Mouse (Mus musculus) lung, postnatal 4 days (tissue): ENCODE measurements around the gene Kcnip1.

Source experiments
- DNase-seq, 2 experiments: peaks; one replicate each; pipeline ENCODE4 v3.0.0; 2021

Gene Kcnip1

DNA sequence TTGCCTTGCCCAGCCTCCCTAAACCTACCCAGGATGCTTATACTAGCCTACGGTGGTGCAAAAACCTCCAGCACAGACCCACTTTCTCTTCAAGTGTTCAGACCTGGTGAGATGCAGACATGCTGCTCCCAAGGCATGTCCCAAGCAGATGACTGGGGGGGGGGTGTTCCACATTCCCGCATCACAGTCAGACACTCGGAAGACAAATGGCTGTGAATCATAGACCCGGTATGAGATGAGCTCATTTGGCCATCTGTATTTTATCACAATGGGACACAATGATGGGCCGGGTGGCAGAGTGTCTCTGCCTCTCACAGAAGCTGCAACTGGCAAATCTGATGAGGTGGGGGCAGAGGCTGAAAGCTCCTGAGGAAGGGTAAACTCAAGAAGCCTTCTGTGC is 244.2 kb downstream of the Kcnip1 start:
- DNase-seq = no peak

DNA sequence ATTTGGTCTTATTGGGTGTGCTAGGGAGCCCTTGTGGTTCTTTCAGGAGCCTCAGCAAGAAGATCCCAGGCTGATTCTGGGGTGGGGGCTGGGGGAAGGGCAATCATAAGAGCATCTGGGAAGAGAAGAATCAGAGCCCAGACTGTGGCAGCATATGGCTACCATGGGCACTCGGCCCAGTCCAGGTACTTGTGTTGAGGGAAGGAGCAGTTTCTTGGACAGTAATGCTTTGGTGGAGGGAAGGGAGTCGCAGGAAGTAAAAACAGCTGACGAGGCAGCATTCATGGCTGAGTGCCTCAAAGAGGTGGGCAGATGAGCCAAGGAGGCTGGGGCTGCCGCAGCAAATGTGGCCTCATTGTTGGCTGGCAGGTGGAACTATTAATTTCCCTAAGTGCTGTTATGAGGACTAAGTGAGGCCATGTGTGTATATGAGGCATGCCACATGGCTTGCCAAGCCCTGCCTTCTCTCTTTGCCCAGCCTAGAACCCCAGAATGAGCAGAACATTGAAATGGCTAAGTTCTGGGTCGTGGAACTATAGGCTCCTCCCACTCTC is 245.5 kb downstream of the Kcnip1 start:
- DNase-seq = no peak

DNA sequence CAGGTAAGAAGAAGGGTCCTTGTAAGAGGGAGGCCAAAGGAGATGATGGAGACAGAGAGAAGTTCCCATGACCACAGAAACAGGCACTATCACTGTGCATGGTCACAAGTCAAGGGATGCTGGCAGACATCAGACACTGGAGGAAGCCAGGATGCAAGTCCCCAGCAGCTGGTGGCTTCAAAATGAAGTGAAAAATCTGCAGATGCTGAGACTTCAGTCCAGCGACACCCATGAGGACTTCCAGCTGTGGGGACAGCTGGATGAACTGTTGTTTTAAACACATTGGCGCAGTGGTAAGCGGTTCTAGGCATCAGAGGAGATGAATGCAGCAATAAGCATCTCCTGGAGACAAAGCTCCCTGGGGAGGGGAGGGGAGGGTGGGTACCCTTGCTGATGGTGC is 246.6 kb downstream of the Kcnip1 start:
- DNase-seq = peak; percentile 23 to 73

DNA sequence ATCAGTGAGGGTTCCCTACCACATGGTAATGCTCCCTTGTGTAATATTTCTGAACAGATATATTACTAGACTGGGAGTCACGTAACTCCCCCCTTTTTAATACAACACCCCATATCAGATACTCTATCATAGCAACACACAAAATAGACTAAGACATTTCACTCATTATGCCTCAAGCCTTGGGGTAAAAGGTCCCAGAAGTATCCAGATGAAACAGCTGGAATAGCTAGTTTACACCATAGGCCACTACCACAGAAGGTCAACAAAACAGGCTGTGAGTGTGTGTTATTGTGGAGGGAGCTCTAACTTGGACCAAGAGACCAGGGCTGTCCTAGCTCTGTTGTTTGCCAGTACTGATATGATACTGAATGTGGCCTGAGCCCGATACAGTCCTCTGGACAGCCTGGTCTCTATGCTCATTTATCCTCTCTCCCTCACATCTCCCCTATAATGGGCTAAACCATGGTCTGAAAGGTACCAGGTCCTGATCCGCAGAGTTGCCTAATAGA is 247.1 kb downstream of the Kcnip1 start:
- DNase-seq = no peak

DNA sequence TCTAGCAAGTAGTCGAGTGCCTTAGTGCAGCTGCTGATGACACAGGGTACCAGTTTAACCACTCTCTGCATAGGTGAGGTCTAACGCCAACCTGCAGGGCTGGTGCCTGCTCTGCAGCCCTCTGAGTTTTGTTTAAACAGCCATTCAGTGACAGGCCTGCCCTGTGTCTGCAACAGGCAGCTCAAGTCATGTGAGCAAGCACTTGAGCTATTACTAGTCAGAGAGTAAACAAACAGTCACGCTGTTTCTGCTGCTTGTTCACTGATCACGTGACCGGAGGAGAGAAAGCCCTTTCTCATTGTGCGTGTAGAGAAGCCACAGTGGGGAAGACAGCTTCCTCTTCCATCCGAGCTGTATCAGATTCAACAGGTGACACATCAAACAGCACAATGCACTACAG is 248.5 kb downstream of the Kcnip1 start:
- peak; percentile 45 to 78 for DNase-seq

DNA sequence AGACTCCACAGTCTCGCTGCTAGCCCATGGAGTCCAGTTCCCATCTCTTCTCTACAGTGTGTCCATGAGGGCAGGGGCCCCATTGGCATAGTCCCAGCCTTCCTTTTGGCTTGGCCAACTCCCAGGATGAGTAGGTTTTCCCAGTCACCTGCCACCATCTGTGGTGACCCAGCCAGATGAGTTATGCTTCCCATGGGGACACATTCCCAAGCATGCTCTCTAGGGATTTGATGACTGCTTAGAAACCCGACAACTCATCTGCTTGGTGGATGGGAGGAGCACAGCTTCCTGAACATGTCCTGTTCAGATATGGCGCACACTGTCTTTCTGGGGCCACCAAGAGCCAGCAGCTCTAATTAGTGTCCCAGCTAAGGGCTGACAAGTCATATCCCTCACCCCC is 252.8 kb downstream of the Kcnip1 start:
- no peak for DNase-seq

DNA sequence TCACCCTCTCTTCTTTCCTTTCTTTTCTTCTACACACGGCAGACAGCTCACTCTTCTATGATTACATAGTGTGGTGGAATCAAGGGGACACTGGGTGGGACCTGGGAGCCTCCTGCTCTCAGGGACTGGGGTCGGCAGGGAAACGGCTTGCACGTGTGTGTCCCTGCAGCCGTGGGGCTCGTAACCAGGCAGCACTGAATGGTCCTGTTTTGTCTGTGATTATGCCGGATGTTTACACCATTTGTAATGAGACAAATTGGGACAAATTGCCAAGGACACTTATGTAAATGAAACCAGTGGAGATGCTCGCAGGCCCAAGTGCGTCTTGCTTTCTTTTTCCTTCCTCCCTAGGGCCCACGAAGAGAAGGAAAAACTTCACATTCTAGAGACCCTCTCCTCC is 256.5 kb downstream of the Kcnip1 start:
- no peak for DNase-seq

DNA sequence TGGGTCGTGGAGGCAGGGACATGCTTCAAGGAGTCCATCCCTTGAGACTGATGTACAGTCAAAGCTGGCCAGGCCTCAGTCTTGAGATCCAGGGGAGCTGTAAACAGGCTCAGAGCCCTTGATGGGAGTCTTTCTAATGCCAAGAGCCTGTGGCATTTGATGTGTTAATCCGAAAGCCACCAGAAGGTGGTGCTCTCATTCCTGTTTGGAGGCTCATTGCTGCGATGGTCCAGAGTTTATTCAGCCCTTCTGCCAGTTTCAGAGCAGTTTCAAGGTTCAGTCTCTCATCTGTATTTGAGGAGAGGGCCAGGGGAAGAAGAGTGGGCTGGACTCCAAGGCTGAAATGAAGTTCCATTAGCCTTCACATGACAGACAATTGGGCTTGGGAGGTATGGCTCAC is 259.7 kb downstream of the Kcnip1 start:
- DNase-seq = peak; percentile 40 to 78

DNA sequence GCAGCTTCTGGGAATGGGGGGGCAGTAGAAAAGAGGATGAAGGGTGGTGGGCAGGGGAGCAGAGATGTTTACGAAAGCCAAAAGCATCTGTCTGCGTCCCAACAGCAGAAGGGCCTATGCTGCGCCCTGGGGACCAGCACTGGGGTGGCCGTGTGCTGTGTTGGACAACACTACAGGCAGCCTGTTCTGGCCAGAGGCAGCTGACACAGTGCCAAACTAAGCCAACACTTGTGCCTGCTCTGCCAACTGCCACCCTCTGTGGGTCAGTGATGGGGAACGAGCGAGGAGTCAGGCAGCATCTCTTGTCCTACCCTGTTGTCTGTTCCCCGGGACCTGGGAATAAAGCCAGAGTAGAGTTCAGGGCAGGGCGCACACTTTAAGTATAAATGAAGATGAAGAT is 260.6 kb downstream of the Kcnip1 start:
- no peak for DNase-seq

DNA sequence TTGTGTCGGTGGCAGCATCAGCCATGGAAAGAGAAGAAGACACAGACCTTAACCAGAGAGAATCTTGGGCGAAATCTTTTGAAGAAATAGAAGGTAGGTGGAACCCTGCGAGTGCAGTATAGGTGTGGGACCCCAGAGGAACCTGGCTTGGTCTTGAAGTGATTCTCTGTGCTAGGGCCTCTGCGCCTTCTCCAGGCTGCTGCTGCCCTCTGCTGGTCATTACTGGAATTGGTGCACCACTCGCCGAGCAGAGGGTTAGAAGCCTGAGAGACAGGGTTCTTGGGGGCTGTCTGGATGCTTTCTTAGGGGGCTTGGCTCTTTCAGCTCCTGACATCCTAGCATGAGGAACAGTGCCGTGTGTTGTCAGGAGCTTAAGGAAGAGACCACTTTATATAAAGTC is 271.7 kb downstream of the Kcnip1 start:
- peak; percentile 37 to 67 for DNase-seq

DNA sequence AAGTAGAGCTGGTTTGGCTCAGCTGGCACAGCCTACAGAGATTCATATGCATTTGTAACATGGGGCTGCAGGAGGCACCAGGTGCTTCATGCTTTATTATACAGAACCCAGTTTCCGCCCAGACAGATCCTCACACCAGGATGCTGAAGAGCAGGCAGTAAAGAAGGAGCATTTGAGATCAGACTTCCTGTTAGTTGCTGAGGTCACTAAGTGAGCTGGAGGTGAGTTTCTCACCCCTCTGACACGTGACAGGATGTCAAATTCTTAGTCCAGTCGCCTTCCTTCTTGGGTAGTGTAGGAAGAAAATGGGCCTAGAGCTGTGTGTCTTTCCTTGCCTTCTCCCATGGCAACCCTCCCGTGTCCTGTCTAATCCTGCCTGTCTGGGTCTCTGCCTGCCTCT is 286.2 kb downstream of the Kcnip1 start:
- no peak for DNase-seq

DNA sequence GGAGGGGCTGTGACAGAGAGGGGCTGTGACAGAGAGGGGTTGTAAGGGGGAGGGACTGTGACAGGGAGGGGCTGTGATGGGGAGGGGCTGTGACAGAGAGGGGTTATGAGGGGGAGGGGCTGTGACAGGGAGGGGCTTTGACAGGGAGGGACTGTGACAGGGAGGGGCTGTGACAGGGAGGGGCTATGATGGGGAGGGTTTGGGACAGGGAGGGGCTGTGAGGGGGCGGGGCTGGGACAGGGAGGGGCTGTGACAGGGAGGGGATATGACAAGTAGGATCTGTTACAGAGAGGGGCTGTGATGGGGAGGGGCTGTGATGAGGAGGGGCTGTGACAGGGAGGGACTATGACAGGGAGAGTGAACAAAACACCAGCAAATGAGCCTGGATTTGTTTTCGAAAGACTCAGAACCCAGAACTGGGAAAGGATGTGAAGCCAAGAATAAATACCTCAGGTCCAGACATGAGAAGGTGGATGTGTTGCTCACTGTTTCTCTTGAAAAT is 290.9 kb downstream of the Kcnip1 start:
- DNase-seq = no peak

DNA sequence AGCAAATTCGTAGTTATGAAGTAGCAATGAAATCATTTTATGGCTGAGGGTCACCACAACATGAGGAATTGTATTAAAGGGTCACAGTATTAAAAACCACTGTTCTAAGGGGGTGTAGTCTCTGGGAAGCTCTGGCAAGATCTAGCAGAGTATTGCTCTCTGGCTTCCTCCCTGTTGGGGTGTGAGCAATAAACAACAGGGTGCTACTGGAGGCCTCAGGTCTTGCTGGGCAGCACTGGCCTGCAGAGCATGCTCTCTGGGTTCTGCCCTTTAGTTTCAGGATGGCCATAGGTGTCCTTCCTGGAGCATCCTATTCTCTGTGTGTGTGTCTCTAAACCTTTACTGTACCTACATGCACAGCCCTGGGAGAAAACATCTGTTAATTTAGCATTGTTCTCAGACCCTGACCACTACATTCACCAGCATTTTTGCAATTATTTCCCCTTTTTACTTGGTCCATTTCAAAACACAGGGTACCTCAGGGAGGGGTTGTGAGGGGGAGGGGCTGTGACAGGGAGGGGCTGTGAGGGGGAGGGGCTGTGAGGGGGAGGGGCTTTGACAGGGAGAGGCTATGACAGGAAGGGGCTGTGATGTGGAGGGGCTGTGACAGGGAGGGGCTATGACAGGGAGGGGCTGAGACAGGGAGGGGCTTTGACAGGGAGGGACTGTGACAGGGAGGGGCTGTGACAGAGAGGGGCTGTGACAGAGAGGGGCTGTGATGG is 291.6 kb downstream of the Kcnip1 start:
- DNase-seq = no peak

DNA sequence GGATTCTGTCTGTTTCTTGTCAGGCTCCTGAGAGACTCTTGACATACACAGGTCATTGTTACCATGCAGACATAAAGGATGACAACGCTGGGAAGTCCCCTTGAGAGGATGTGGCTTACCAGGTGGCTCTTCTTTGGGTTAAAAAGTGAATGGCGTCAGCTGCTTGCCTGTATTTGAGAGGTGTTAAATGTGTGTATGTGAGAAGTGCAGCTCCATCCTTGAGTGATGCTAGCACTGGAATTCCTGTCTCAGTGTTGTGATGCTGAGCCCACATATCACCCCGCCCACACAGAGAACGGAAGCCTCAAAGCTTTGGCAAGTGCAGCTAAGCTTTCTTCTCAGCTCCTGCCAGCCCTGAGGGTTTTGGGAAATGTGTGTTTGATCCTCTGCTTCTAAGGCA is 292.2 kb downstream of the Kcnip1 start:
- DNase-seq = no peak

DNA sequence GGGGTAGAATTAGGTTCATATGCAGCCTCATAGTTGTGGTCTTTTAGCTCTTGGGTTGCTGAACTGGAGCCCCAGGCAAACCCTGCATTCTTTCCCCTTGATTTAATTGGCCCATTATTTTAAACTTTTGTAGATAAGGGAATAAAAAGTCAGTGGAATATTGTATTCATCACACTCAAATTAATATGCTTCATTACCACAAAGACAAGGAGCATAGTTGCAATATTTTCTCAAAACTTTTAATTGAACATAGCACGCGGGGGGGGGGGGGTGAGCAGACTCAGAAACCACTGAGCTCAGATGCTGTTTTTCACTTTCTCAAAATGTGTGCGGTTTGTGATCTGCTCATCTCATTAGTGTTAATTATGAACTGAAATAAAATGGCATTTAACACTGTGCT is 302.8 kb downstream of the Kcnip1 start:
- DNase-seq = no peak

DNA sequence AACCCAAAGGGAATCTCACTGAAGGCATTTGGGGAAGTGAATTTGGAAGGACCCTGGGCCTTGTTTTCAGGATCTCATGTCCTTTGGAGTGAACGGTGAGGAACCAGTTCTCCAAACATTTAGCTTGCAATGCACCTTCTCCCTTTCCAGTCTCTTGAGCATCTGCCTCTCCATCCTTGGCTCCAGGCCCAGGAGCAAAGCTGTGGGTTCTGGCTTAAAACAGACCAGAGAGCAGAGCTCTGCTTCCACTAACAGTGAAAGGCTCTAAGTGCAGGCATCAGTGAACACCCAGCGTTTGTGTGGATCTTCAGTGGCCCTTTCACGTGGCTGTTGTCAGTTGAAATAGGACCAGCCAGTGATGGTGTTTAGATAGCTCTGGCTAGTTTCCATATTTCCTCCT is 307.0 kb downstream of the Kcnip1 start:
- peak; percentile 19 to 36 for DNase-seq

DNA sequence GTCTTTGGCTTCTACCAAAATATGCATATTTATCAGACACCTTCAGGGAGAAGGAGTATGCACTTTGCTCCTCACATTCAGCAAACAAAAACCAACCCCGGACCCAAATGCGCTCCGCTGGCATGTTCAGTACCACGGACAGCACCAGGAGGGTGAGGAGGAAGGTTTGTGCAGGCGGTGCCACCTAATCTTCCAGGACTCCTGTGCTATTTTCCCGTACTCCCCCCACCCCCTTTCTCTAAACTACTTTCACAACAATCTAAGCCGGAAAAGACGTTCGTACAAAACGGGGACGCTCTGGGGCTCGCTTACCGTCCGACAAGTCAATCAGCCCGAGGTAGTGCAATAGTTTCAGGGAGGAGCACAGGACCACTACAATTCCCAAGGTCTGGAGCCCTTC is 312.8 kb downstream of the Kcnip1 start:
- peak; percentile 35 to 57 for DNase-seq

DNA sequence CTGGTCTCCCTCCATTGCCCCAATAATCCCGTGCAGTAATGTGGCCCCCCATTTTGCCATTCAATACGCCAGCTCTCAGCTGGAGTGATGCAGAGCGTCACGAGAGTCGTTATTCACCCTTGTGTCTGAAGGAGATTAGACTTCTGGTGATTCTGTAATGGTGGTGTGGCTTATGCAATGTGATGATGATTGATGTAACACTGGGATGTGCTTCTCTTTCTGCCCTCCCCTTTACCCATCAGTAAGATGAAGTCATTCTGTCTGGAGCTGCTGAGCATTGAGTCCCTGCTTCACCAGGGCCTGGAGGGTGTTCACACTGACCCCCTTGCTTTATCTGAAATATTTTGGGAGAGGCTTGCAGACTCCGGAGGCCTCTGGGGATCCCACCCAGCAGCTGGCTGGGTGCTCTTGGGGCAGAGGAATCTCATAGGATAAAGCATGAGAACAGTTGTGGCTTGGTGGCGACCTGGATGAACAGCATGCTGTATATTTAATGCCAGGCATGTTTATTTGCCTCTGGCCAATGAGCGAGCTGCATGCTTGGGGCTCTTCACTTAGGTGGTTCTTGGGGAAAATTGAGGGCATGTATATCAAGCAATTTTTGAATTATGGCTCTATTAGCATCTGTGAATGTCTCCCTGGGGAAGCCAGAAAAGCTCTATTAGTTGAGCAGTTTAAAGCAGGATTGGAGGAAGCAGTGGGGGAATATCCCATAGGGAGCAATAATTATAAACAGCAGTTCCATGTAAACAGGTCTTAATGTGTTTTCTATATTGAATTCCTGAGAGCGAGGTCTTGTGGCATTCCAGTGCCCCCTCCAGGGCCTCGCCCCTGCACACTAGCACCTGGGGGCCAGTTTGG is 322.6 kb downstream of the Kcnip1 start:
- no peak for DNase-seq

DNA sequence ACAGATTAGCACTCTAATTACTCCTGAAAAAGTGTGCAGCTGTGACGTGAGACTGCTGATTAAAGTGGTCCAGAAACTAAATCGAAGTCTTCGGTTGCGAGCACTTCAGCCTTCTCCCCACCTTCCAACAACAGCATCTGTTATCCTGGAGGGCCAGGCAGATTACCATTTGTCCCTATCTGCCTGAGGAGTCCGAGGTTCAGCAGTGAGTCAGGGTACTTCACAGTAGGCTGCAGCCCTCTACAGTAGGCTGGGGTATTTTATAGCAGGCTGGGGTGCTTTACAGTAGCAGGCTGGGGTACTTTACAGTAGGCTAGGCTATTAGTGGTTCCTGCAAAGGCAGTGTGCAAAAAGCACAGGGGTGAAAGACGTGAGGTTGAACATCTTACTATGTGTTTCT is 324.6 kb downstream of the Kcnip1 start:
- no peak for DNase-seq

DNA sequence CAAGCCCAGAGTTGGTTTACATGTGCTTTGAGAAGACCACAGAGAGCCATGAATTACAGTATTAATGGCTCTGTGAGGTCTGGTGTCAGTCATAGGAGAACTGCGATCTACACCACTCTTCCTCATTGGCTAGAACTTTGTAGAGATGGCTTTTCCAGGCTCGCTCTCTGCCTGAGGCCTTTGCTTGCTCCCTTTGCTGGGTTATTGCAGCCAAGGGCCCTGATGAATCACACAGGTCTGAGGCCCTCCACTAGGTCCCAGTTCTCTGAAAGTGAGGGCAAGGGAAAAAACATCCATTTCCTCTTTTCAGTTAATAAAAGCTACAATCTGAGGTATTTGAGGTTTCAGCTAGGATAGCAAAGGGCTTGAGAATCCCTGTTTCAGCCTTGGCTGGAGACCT is 329.4 kb downstream of the Kcnip1 start:
- DNase-seq = no peak

DNA sequence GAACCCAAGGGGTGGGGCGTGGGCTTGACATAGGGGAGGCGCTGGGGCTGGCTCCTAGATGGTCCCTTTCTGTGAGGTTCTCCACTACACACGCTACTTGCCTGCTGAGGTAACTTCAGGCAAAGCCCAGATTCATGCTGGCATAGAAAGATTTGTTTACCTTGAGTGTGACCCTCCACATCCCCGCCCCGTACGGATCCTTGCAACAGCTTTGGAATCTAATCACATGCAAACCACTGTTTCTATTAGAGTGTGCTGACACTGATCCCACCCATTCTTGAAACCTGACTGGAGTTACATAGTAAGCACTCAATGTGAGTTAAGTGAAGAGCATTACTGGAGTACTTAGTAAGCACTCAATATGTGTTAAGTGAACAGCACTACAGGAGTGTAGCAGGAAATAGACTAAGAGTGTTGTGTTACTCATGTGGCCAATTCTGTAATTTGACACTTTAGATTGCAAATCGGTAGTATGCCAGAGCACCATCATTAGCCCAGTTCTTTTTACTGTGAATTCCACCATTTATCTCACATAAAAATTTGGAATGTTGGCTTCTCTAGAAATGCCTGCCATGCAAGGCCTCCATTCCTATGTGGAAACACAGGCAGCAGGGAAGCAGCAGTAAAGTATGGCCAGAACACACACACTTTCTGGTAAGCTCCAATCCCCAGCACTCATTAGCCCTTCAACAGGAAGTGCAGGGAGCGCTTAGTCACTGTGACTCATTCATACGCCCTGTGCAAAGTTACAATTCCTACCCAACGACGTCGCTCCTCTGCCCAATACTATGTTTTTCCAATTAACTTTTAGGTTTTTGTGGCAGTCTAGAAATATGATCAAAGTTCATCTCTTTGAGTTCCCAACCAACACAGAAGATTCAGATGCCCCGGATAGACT is 332.7 kb downstream of the Kcnip1 start:
- peak; percentile 10 to 38 for DNase-seq

DNA sequence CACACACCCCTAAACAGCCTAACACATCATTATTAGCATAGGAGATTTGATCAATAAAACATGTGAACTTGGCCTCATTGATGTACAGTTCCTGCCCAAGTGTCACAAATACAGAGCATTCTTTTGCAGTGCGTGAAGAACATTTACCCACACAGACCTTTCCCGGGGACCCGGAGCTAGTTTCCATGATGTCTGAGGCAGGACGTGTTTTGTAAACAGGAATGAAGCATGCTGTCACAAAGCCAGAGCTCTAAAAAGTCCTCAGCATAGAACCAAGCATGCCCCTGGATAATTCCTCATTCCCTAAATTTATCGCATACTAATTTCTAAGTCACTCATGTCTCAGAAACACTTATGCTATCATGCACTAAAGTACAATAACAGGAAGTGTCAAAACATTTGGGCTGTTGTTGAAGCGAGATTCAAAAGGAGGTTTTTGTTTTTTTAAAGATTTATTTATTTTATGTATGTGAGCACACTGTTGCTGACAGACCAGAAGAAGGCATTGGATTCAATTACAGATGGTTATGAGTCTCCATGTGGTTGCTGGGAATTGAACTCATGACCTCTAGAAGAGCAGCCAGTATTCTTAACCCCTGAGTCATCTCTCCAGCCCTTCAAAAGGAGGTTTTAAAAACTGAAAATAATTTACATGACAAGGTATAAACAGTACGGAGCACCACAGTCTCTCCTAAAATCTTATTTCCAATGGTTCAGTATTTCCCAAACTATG is 336.9 kb downstream of the Kcnip1 start:
- DNase-seq = peak; percentile 45 to 64
